Mouse (Mus musculus) left cerebral cortex, postnatal 10 days (tissue): Measurements from ENCODE around the gene Flywch2. TPM values are rescaled to one million over a fixed set of nuclear protein-coding genes. Genes with fewer than 3 reads are reported as not detected.

ENCODE experiments used
- DNase-seq, 2 experiments: peaks; one replicate each; pipeline ENCODE4 v3.0.0; 2021 to 2022; ENCODE audit warnings: low spot score in 2 of 2, mixed read lengths in 1 of 2; ENCODE audit errors: extremely low spot score in 1 of 2
- intact Hi-C: fragments of 180-260 bp; cut with DNase I; formaldehyde crosslinking; loops from one replicate; pipeline ENCODE4 v1.15.1; 2025
- total RNA-seq, 2 experiments: library from RNA; stranded (reverse); gene quantifications; 2 replicates each; pipeline ENCODE4 v1.2.3; 2021

Flywch2 gene
- total RNA-seq, 2 experiments from 2014 or later, result 26.9 to 32.1 TPM

DNA sequence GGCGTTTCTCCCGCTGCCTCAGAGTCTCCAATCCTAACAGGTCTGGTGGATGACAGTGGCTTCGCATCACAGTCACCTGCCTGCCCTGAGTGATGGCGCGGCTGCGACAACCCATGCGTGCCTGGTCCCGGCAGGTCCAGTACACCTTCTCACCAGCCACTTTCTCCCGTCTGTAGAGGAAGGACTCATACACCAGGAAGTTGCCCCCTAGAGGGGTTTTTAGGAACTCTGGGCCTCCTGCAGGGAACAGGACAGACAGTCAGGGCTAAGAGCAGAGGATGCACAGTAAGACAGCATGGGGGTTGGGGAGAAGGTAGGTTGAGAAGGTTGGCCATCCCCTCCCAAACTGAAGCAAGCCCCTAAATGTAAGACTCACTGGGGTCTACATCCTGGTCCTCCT is 25.6 kb downstream of the Flywch2 start:
- no peak for DNase-seq
- intact Hi-C loops, result no loop called here

- DNase-seq, result no peak
- intact Hi-C loops, result no loop called here
These were observed 27.1 kb downstream of the Flywch2 start for GRCm38 (mm10) chr17:23758801-23759200.

DNA sequence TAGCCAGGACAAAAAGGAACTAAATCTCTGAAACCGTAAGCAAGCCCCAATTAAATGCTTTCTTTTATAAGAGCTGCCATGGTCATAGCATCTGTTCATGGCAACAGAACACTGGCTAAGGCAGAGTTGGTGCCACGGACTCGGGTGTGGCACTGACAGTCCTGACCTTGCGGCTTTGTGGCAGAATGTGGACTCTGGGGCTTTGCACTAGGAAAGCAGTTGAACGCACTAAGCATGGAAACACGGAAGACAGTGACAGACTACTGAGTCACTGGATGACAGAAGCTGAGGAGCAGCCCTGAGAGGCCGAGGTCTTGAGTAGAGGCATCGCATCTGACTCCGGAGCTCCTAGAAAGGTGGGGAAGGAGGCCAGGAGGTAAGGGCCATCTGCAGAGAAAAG is 28.3 kb downstream of the Flywch2 start:
- DNase-seq, result no peak
- intact Hi-C loops, result no loop called here

- intact Hi-C loops, result no loop called here
- no peak for DNase-seq
These were observed 30.2 kb downstream of the Flywch2 start for GRCm38 (mm10) chr17:23755689-23756088.

DNA sequence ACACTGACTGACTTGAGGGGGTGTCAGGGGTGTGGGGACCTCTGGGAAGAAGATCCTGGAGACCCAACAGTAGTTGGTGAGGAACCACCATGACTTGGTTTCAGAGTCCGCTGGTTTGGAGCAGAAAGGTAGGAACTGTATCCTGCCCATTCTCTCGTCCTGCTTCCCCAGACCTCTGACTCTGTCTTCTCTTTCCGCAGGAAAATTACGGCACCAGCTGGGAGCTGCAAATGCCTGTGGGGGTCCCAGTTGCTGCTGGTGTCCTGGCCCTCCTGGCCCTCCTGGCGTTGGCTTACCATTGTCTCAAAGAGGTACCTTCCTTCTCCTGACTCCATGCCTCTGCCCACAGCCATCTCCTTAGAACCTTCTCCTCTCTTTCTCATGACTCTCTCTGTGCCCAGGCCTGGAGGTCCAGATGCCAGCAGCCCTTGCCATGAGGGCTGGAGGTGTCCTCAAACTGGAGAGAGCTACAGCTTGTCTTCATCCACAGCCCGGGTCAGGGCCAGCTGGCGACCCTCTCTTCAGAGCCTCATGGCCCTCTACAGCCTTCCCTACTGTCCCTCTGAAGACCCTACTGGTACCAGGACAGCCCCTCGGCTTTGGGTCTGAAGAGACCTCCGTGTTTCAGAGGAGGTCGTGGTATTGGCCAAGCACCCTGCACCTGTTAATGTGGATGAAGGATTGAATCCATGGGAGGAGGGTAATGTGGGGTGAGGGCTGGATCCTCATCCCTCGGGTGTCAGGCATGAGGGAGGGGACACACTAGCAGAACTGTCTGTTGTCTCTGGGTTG is 36.3 kb downstream of the Flywch2 start:
- DNase-seq, result no peak
- intact Hi-C loops, result no loop called here

GRCm38 (mm10) chr17:23748631-23749391 is 37.1 kb downstream of the Flywch2 start:
- intact Hi-C loops, result no loop called here
- DNase-seq, result peak; percentile 39 to 67

DNA sequence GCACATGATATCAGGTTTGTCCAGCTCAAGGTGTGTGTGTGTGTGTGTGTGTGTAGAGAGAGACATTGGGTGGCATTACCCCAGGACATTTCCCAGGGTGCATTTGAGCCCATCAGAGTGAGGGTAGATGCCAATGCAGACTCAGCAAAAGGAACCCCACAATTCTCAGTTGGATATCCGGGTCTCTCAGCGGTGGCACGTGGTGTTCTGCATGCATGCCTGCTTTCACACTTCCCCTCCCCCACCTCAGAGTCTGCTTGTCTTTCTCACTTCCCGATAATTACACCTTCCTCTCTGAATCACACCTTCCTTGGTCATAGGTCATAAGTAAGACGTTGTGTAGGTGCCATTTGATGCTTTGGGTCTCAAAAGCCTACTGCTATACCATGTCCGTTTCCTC is 37.9 kb downstream of the Flywch2 start:
- no peak for DNase-seq
- intact Hi-C loops, result no loop called here

GRCm38 (mm10) chr17:23747471-23747870 is 38.4 kb downstream of the Flywch2 start:
- intact Hi-C loops, result no loop called here
- no peak for DNase-seq

DNA sequence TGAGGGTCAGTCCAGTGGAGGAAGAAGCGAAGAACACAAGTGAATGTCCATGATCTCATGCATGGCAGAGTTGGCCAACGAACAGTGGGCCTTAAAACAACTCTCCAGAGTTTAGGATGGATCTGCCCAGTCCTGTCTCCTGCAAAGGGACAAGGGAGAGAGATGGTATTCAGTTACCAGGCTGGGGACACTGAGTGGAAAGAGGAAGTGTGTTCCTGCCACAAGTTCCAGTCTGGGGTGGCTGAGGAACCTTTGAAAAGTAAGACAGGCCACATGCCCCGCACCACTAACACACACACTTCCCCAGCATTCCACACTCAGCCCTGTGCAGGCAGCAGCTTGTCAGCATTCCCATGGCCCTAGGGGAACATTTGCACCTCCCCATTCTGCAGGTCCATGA is 39.1 kb downstream of the Flywch2 start:
- no peak for DNase-seq
- intact Hi-C loops, result no loop called here

GRCm38 (mm10) chr17:23746311-23746710 is 39.6 kb downstream of the Flywch2 start:
- no peak for DNase-seq
- intact Hi-C loops, result no loop called here

GRCm38 (mm10) chr17:23745301-23746251 is 40.3 kb downstream of the Flywch2 start, which contains the start of gene Kremen2:
Gene Kremen2 (minus strand): TSS chr17:23745833.
- intact Hi-C loops, result no loop called here
- DNase-seq, result peak in 1 of 2 experiments; percentile 58

GRCm38 (mm10) chr17:23744651-23745050 is 41.2 kb downstream of the Flywch2 start:
- intact Hi-C loops, result no loop called here
- no peak for DNase-seq

- no peak for DNase-seq
- intact Hi-C loops, result no loop called here
These were observed 41.8 kb downstream of the Flywch2 start for GRCm38 (mm10) chr17:23744076-23744475.

GRCm38 (mm10) chr17:23742941-23743340 is 42.9 kb downstream of the Flywch2 start:
- no peak for DNase-seq
- intact Hi-C loops, result no loop called here

GRCm38 (mm10) chr17:23742210-23742793 is 43.6 kb downstream of the Flywch2 start:
- intact Hi-C loops, result no loop called here
- DNase-seq, result no peak

- no peak for DNase-seq
- intact Hi-C loops, result no loop called here
These were observed 44.3 kb downstream of the Flywch2 start for GRCm38 (mm10) chr17:23741359-23742209.

DNA sequence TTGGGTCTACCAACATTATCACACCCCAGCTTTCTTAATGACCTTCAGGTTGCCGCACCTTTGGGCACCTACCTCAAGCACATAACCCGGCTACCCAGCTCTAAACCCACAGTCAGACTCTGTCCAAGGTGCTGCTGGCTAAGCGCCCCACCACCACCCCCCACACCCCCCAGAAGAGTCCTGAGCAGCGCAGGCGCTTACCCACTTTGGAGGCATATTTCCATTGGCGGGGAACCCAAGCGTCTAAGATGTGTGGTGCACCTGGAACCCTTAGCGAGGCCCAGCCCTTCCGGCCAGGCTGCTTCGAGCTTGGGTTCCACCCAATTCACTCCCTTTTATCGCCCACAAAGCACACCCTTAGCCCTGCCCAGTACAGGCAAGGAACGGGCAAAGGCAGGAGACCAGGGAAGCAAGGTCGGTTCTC is 45.3 kb downstream of the Flywch2 start, which contains the start of gene Paqr4:
TSS of gene Paqr4 (minus strand) at position 270 of the 424 bp plus-strand sequence.
- no peak for DNase-seq
- intact Hi-C loops, result no loop called here

- DNase-seq, result peak; percentile 91 to 95
- intact Hi-C loops, result no loop called here
These were observed 45.7 kb downstream of the Flywch2 start for GRCm38 (mm10) chr17:23740136-23740584.
